Mouse (Mus musculus): Measurements from ENCODE around the gene Ppp4r2.

DNA sequence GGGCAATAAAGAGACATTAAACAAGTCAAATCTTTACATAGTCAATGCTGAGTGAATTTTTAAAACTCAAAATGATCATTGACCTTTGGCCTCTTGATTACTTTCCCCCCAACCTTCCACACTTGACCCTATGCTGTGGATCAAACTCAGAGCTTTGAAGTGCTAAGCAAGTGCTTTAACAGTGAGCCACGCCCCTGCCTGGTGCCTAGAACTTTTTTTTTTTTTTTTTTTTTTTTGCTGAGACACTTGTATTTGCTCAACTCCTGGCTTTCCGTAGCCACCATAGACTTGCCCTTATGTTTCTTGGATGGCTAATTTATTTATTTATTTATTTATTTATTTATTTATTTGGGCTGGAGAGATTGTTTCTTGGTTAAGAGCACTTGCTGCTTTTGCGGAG lies 30.2 kb upstream of the Ppp4r2 start:
- TF ChIP-seq CTCF (IDR thresholded peaks at IDR 0.05; ENCODE audit: borderline replicate concordance, insufficient read depth, low read length) (no peak), POLR2A (IDR thresholded peaks at IDR 0.05; ENCODE audit: low read depth, low read length) (no peak)
